Mouse (Mus musculus): ENCODE measurements around the gene Prpsap2. TPM values are rescaled to one million over a fixed set of nuclear protein-coding genes. Genes with fewer than 3 reads are reported as not detected.
"Not testable (repeated sequence)": the region's sequence is repeated elsewhere in the genome, so short reads cannot be mapped to it uniquely, and the experiment has no call there.

The Prpsap2 gene
- total RNA-seq (2014; fragmentation: Nextera tagmentation) (33.3 and 48.5 TPM in 2 replicates), total RNA-seq (2017) (37.7 and 39.7 TPM in 2 replicates)

DNA sequence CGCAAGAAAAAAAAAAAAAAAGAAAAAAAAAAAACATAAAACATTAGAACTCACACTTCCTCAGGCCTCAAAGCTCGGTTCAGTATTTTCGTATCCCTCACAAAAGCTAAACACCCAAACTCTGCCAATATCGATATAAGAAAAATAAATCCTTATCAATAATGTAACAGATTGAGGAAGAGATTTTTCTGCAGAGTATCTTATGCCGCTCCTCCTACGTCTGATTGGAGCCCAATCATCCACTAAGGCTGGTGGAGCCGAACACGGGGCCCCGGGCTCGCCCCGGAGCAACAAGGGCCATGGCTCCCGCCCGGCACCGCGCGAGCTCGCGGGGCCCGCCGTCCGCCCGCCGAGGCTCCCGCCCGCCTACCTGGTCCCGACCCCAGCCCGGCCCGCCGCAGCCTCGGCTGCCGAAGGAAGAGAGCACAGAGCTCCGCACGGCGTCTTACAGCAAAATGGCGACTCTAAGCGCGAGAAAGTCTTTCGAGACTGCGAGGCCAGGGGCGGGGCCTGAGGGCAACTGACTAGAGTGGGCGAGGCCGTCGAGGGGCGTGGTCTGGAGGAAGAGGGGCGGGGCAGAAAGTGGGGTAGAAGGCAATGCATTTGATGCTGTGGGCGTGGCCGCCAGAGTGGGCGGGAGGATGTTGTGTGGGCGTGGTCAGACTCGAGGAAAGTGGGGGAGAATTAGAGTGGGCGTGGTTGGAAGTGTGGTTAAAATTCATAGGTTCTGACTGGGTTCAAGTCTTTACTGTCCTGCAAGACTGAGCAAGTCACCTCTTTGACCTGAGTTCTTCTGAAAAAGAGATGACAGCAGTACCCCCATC, at the start of gene Prpsap2:
Prpsap2 (minus strand) TSS at position 505 of the 824 bp plus-strand sequence.
- ATAC-seq (replicated peaks; ENCODE audit: poor library complexity, severe bottlenecking) = peak; percentile 98

DNA sequence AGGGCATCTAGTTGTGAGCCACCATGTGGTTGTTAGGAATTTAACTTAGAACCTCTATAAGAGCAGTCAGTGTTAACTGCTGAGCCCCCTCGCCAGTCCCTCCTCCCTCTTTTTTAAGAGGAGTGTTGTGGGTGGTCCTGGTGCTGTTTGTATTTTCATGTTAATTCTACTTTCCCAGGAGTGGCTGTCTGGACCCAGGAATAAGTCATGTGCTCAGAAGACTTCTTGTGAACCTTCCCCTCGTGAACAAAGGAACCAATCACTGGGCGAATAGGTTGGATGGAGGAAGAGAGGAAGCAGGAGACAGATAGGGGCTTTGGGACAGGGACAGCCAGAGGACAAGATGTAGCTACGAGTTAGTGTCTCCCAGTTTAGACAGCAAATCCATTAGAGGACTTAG, 47.9 kb upstream of the Prpsap2 start:
- ATAC-seq (replicated peaks; ENCODE audit: poor library complexity, severe bottlenecking) = no peak

DNA sequence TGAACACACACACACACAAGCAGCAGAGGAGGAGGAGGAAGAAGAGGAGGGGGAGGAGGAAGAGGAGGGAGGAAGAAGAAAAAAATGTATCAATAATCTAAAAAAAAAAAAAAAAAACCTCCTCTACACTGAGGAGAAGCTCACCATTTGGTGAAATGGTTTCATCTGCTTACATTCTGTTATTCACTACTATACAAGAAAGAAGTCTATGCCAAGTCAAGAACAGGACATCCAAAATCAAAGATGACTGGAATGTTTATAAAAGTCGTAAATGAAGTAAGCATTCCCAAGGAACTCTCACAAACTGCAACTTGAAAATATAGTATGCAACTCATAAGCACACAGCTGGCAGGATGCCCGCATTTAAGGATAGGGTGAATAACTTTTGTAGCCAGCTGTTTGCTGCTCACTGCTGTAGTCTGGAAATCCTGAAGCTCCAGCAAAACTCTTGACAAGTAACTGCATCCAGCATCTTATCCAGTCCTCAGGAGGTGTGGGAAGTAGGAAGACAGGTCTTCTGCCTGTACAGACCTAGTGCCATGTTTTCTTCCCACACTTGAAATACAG, 46.7 kb upstream of the Prpsap2 start:
- ATAC-seq (replicated peaks; ENCODE audit: poor library complexity, severe bottlenecking) = no peak

DNA sequence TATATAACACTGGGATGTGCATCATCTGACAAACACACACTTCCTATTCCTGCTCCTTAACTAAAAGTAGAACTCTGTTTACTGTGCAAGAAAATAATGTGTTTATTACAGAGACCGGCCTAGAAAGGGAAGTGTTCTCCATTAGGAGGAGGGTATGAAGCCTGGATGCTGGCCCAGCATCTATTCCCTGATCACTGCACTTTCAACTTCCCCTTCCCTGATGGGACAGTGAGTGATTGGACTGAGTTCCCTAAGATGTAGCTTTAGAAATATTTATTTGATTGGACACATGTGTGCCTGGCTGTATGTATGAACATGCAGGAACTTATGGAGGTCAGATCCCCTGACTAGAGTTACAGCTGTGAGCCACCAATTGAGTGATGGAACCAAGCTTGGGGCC, 31.6 kb upstream of the Prpsap2 start:
- no peak for ATAC-seq (replicated peaks; ENCODE audit: poor library complexity, severe bottlenecking)

DNA sequence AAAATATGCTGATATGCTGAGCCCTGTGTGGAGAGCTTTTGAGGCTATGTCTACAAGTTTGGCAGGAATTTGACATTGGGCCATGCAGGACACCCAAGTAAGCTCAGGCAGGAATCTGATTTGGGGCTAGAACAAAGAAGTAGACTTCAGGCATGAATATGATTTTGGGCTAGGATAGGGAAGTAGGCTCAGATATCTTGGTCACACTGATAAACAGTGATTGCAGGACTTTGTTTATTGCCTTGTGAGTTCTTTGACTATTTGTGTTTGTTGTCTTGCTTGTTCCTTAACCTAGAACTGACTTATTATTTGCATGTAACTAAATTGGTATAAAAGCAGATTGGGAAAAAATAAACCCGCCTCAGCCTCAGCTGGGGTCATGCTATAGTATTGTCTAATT, 26.7 kb upstream of the Prpsap2 start:
- no peak for ATAC-seq (replicated peaks; ENCODE audit: poor library complexity, severe bottlenecking)

DNA sequence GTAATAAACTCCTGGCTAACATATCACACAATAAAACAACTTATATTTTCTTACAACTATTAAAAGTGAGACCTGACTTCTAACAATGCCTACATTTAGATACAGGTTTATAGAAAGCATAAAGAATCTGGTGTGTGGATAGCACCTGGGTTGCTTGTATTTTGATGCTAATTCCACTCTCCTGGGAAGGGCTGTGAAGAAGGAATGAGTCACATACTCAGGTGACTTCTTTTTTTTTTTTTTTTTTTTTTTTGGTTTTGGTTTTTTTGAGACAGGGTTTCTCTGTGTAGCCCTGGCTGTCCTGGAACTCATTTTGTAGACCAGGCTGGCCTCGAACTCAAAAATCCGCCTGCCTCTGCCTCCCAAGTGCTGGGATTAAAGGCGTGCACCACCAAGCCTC, 20.6 kb upstream of the Prpsap2 start:
- not testable (repeated sequence) for ATAC-seq (replicated peaks; ENCODE audit: poor library complexity, severe bottlenecking)

DNA sequence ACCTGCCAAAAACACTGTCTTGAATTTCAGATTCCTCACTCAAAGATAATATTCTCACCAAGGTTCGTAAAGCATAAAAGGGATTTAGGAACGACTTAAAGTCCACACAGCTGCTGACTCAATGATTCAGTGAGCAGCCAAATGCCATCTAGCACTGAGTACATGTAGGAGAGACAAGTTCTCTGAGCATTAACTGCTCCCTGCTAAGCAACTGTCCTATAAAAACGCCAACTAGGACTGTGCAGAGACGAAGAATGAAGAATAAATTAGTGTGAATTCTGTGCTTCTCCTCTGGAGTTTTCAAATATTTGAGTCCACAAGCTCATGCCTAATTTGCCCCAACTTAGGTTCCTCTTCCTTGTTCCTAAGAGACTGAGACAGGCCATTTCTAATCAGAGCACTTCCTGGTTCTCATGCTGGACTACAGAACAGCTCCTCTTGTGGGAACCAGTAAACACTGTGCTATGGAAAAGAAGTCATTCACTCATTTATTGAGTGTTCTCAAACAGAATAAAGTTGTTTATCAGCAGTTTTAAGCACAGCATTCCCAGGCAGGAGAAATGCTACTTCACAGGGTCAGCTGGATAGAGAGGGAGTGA, 12.8 kb upstream of the Prpsap2 start:
- ATAC-seq (replicated peaks; ENCODE audit: poor library complexity, severe bottlenecking) = no peak; the same call in 1 of the 2 replicates

DNA sequence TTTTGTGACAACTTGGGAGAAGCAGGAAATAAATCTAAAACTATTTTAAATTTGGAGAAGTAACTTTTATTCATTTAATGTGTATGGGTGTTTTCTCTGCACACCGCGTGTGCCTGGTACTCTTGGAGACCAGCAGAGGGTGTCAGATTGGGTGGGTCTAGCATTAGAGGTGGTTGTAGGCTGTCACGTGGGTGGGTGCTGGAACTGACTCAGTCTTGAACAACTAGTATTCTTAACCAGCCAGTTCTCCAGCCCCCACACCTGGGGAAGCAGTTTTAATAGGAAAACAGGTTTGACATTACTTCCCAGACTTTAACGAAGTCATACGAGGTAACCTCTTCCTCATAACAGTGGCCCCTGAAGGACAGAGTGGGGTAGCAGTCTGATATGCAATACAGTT, 1.4 kb downstream of the Prpsap2 start:
- ATAC-seq (replicated peaks; ENCODE audit: poor library complexity, severe bottlenecking) = peak; percentile 40

DNA sequence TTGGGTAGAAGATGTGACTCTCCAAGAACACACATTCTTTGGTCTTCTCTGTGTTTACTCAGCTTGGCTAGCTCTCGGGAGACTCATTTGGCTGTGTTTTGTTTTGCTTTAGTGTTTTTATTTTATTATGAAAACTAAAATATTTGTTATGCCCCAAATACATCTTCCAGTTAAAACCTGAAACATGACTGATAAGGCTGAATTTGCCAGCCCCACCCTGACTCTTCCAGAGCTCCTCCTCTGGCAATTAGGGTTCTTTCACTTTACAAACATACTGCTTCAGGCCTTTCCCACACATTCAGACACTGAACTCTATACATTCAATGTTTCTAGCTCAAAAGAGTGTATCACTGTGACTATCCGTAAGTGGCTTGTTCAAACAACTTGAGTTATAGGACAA, 4.7 kb downstream of the Prpsap2 start:
- ATAC-seq (replicated peaks; ENCODE audit: poor library complexity, severe bottlenecking) = no peak

DNA sequence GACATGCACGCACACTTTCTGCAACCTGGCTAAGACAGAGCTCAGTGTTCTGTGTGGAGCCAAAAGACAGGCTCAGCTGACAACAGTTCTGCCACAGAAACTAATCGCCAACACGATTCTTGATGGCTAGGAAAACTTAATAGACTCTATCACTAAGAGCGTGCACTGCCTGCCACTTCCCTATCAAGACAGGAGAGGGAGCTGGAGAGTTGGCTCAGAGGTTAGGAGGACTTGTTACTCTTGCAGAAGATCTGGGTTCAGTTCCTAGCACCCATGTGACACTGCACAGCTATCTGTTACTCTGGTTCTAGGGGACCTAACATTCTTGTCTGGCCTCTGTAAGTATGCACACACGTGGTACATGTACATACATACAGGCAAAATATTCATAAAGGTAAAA, 10.3 kb downstream of the Prpsap2 start:
- ATAC-seq (replicated peaks; ENCODE audit: poor library complexity, severe bottlenecking) = peak; percentile 52

DNA sequence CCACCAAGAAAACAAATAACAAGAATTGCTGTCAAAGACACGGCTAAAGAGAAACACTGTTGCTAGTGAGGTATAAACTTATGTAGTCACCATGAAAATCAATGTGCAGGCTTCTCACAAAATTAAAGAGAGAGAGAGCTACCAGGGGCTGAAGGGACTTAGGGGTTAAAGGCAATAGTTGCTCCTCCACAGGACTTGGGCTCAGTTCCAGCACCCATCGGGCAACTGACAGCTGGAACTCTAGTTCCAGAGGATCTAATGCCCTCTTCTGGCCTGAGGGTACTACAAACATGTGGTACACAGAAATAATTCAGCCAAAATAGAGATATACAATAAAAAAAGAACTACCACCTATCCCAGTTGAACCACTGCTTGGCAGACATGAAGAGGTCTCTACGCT, 14.7 kb downstream of the Prpsap2 start:
- ATAC-seq (replicated peaks; ENCODE audit: poor library complexity, severe bottlenecking) = no peak

DNA sequence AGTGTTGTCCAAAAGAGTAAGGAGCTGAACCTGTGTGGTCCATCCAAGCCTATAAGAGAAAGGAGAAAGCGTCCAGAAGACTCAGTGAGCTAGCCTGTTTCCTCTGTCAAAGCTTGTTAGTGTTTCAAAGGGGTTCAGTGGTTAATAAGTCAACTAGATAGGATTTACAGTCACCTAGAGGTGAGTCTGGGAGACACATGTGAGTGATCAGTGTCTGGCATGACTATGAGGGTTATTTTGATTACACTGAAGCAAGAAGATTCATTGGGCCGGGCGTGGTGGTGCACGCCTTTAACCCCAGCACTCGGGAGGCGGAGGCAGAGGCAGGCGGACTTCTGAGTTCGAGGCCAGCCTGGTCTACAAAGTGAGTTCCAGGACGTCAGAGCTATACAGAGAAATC, 16.1 kb downstream of the Prpsap2 start:
- no peak for ATAC-seq (replicated peaks; ENCODE audit: poor library complexity, severe bottlenecking)

DNA sequence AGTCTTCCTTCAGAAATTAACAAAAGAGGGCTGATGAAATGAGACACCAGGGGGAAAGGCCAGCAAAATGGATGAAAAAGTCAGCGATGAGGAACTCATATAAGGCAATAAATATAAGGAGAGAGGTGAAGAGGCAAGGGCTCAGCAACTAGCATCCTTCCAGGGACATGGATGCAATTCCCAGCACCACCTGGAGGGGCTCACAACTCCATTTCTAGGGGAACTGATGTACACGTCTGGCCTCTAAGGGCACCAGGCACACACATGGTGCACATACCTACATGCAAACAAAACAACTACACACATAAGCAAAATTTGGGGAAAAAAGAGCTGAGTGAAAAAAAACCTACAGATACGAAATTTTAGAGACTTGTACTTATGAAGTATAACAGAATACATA, 17.4 kb downstream of the Prpsap2 start:
- no peak for ATAC-seq (replicated peaks; ENCODE audit: poor library complexity, severe bottlenecking)

DNA sequence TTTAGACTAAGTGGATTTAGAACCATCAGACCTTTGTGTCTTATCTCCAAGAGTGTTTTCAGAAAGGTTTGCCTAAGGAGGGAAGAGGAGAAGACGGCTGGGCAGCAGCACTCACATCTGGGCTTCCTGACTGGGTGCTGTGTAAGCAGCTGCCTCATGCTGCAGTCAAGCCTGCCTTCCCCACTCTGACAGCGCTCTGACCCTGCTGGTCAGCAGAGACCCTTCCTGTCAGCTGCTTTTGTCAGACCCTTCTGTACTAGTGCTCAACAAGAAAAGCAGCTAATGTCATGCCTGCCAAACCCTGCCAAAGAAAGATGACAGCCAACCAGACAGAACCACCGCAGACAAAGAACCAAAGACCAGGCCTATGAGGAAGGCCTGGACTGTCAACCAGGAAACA, 18.1 kb downstream of the Prpsap2 start:
- no peak for ATAC-seq (replicated peaks; ENCODE audit: poor library complexity, severe bottlenecking)

DNA sequence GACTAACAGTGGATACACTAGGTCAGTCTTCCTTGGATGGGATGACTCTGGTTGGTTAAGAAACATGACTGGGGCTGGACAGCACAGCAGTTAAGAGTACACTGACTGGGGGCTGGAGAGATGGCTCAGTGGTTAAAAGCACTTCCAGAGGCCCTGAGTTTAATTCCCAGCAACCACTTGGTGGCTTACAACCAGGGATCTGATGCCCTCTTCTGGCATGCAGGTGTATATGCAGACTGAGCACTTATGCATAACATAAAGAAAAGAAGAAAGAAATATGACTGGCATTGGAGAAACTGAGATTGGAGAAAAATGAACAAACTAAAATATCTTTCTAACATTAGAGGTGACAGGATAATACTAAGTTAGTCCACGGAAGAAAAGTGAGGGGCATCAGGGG, 21.4 kb downstream of the Prpsap2 start:
- no peak for ATAC-seq (replicated peaks; ENCODE audit: poor library complexity, severe bottlenecking)

DNA sequence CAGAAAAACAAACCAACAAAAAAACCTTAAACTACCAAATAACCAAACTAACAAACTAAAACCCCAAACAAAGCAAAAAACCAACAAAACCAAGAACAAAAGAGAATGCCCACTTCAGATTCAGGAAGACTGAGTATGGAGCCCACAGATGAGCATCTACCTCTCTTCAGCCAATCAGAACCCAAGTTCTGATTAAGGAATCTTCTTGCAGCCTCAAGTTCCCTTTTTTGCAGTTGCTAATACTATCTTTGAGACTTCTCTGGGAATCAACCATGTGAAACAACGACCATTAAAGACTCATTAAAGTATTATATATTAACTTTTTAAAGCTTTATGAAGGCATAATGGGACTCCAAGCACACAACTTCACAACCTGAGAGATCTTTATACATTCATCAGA, 24.6 kb downstream of the Prpsap2 start:
- ATAC-seq (replicated peaks; ENCODE audit: poor library complexity, severe bottlenecking) = no peak

DNA sequence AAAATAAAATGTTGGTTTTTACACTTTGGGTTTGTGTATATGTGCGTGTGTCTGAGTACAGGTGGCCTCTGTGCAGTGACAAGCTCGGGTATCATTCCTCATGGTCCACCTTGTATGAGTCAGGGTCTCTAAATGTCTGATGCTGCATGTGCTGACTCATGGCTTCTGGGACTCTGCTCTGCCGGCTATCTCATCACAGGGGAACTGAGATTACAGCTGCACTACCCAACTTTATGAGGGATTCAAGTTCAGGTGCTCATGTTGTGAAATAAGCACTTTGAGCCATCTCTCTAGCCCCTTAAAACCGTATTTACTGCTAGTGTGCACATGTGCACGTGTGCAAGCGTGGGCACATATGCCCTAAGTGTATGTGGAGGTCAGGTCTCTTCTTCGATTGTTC, 29.2 kb downstream of the Prpsap2 start:
- no peak for ATAC-seq (replicated peaks; ENCODE audit: poor library complexity, severe bottlenecking)

DNA sequence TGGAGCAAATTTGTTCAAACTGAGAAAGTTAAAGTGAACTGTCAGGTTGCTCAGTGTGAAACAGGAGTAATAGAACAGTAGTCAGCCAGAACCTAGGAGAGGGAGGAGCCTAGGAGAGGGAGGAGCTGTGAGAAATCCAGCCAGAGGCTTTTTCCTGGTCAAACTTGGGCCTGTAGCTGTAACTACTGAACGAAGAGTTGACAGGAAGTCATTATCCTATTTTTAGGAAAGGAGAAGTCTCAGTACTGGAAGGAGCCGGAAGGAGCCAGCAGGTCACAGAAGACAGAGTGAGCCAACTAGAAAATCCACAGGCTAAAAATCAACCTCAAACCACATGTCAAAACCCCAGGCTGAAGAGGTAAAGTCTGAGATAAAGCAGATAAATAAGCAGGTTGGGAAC, 33.9 kb downstream of the Prpsap2 start:
- peak; percentile 75 for ATAC-seq (replicated peaks; ENCODE audit: poor library complexity, severe bottlenecking)

DNA sequence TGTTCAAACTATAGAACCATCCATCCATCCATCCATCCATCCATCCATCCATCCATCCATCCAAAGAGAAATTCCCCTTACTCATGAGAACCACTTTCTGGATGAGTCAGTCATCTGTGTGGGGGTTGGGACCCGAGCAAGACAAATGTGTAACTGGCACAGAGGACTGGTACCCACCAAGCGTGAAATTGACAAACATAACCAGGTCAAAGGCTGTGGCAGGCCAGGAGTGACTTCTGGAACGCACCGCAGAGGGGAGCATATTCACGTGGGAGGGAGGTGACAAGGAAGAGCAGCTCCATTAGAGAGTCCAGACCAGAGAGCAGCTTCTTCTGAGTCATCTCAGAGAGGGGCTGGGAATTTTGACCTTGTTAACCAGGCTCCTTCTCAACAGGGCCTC, 39.8 kb downstream of the Prpsap2 start:
- no peak for ATAC-seq (replicated peaks; ENCODE audit: poor library complexity, severe bottlenecking)

DNA sequence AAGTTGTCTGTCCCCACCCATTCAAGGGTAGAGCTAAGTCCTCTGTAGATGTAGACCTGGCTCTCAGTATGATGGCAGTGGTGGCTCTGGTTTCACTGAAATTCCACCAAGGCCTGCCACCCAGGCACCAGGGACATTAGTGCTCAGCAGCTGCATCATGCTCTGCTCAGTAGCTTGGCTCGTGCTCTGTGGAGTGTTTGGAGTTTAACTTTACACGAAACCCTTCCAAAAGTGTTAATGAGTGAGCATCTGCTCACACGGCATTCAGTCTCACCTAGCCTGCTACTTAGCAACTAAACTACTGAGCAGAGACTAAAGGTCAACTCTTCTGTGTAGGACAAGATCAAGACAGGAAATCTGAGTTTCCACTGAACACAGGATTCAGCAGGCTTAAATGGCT, 41.3 kb downstream of the Prpsap2 start, which contains the start of gene Slc5a10:
Slc5a10 (minus strand) TSS at position 191 of the 400 bp plus-strand sequence.
- no peak for ATAC-seq (replicated peaks; ENCODE audit: poor library complexity, severe bottlenecking)

DNA sequence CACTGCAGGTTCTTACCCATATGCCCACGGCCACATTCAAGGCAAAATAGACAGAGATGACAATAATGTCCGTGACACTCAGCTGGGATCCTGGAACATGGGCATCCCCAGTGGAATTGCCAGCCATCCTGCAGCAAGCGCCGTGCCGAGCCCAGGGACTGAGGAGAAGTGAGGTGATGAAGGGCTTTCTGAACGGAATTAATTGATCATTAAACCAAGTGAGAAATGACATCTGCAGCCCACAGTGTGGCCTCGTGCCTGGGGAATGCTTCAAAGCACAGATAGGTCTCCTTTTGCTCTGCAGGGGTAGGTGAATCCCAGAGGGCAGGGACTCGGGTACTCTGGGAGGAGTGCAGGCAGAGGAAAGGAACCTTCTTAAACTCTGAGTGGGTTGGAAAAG, 42.1 kb downstream of the Prpsap2 start:
- no peak for ATAC-seq (replicated peaks; ENCODE audit: poor library complexity, severe bottlenecking)

DNA sequence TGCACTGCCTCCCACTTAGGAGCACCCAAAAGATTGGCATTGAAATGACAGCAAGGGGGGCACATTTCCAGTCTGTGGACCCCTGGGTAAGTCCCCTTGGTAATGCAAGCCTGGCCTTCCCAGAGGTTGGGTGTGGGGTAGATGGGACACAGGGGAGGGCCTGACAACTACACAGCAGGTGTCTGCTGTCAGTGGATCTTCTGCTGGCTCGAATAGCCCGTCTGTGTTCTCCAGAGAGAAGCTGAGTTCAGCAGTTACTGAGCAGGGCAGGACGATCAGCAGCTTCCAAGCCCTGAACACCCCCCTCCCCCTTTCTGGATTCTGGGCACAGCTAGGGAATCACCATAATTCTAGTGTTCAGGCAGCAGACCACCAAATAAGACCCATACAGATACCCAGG, 42.5 kb downstream of the Prpsap2 start:
- no peak for ATAC-seq (replicated peaks; ENCODE audit: poor library complexity, severe bottlenecking)

Measured in granulocyte monocyte progenitor cell, adult 5-6 weeks (primary cell).